Mouse (Mus musculus): ENCODE data around the gene Nacc2.

DNA sequence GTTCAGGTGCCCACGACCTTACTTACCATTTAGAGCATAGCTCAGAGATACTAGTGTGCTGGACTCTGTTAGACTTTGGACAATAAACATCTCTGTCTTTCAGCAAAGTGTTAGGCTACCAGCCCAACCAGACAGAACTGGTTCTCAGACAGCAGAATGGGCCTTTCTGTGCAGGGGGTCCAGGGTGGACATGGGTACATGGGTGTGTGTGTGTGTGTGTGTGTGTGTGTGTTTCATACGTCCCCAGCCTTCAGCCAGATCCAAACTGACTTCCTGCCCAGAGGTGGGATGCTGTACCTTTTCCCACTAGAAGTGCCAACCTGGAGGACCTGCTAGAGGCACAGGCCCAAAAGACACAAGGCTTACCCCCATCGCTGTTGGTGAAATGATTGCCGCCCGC, 23.8 kb downstream of the Nacc2 start:
- TF ChIP-seq POLR2A (IDR thresholded peaks at IDR 0.05; ENCODE audit: low read depth, low read length) (no peak), CTCF (IDR thresholded peaks at IDR 0.05; ENCODE audit: extremely low read depth, insufficient read length, insufficient replicate concordance, low read depth, low read length) (no peak)

All from small intestine, adult 2 months (tissue).